Mouse (Mus musculus) olfactory bulb, adult 2 months (tissue): ENCODE results near the gene Gprc5b. TPM values are rescaled to one million over a fixed set of nuclear protein-coding genes. Genes with fewer than 3 reads are reported as not detected.
A peak's percentile ranks its signal among the peaks of the same experiment; 100 is the strongest.

Experiments
- H3K27ac ChIP-seq: fragments of 200-500 bp; 2 replicates; pipeline ENCODE4 v1.5.1; 2012; ENCODE audit warnings: low read depth, low read length; ENCODE audit not compliant: insufficient read depth
- H3K4me1 ChIP-seq: fragments of 200-500 bp; 2 replicates; pipeline ENCODE4 v1.6.1; 2012; ENCODE audit warnings: low read length; ENCODE audit not compliant: control insufficient read depth, insufficient read depth
- H3K4me3 ChIP-seq: fragments of 200-500 bp; 2 replicates; pipeline ENCODE4 v1.5.1; 2012; ENCODE audit warnings: mild to moderate bottlenecking, low read depth, low read length, moderate library complexity; ENCODE audit not compliant: insufficient read depth
- CTCF ChIP-seq: fragments of 200-500 bp; IDR thresholded peaks from 2 replicates; pipeline ENCODE4 v1.5.1; 2012; ENCODE audit warnings: low read depth, mild to moderate bottlenecking, low read length, moderate library complexity; ENCODE audit not compliant: insufficient read depth
- POLR2A ChIP-seq: fragments of 200-500 bp; IDR thresholded peaks from 2 replicates; pipeline ENCODE4 v1.6.1; 2012; ENCODE audit warnings: mild to moderate bottlenecking, low read depth, low read length, moderate library complexity; ENCODE audit not compliant: insufficient read depth
- WGBS: fragments of 180-500 bp; shearing (Covaris S2); methylation state at CpG from one replicate; pipeline ENCODE4 v1.1.7; 2018; 5-methylcytosine and 5-hydroxymethylcytosine counted together
- polyA plus RNA-seq: library from polyadenylated mRNA; stranded (reverse); fragments of >200 nt; gene quantifications from 2 replicates; pipeline ENCODE4 v1.2.4, GENCODE M21; 2012; ENCODE audit warnings: low replicate concordance; ENCODE audit not compliant: missing spikeins, insufficient read depth, insufficient read length

The Gprc5b gene
- polyA plus RNA-seq, 1 experiment: not detected

- 19% methylated on average over 16 of the region's 16 CpGs for whole genome bisulfite sequencing
- H3K27ac ChIP-seq: peak overlapping the region; percentile 83
Measured at GRCm38 (mm10) chr7:118929601-118930311, 65.3 kb downstream of the Gprc5b start.

GRCm38 (mm10) chr7:118928916-118929315 lies 66.1 kb downstream of the Gprc5b start:
- peaks cover 48% of the 10 kb centered on the region for H3K4me1 ChIP-seq

More at GRCm38 (mm10) chr7:118929601-118930311, 65.3 kb downstream of the Gprc5b start:
- TF ChIP-seq CTCF: no peak
- TF ChIP-seq POLR2A: no peak
- Histone ChIP-seq H3K4me3 (no peak overlapping the region), H3K4me1 (peaks cover 49% of the 10 kb centered on the region)

GRCm38 (mm10) chr7:118928316-118928715 lies 66.7 kb downstream of the Gprc5b start:
- H3K27ac ChIP-seq: peak overlapping the region; percentile 54

More at GRCm38 (mm10) chr7:118928916-118929315, 66.1 kb downstream of the Gprc5b start:
- H3K4me3 ChIP-seq: no peak overlapping the region
- TF ChIP-seq CTCF (no peak), POLR2A (no peak)
- H3K27ac ChIP-seq: peak overlapping the region; percentile 83
- WGBS: 48% methylated on average over 8 of the region's 8 CpGs

GRCm38 (mm10) chr7:118927279-118927678 lies 67.7 kb downstream of the Gprc5b start:
- TF ChIP-seq POLR2A (no peak), CTCF (no peak)
- H3K4me3 ChIP-seq: no peak overlapping the region
- no peak overlapping the region for H3K27ac ChIP-seq
- peaks cover 44% of the 10 kb centered on the region for H3K4me1 ChIP-seq
- 93% methylated on average over 2 of the region's 2 CpGs for WGBS

More at GRCm38 (mm10) chr7:118928316-118928715, 66.7 kb downstream of the Gprc5b start:
- Histone ChIP-seq H3K4me1 (peaks cover 45% of the 10 kb centered on the region), H3K4me3 (no peak overlapping the region)
- no peak for TF ChIP-seq CTCF
- TF ChIP-seq POLR2A: no peak
- WGBS: 86% methylated on average over 3 of the region's 3 CpGs

GRCm38 (mm10) chr7:118926516-118927260 lies 68.3 kb downstream of the Gprc5b start:
- Histone ChIP-seq H3K27ac (peak overlapping the region; percentile 74), H3K4me1 (peaks cover 43% of the 10 kb centered on the region), H3K4me3 (no peak overlapping the region)
- TF ChIP-seq POLR2A (no peak), CTCF (no peak)
- WGBS: 69% methylated on average over 6 of the region's 6 CpGs

GRCm38 (mm10) chr7:118925547-118925946 lies 69.5 kb downstream of the Gprc5b start:
- TF ChIP-seq CTCF (no peak), POLR2A (no peak)
- WGBS: 62% methylated on average over 3 of the region's 3 CpGs

GRCm38 (mm10) chr7:118922441-118923202 lies 72.4 kb downstream of the Gprc5b start:
- peak overlapping the region; percentile 81 for H3K27ac ChIP-seq

More at GRCm38 (mm10) chr7:118925547-118925946, 69.5 kb downstream of the Gprc5b start:
- Histone ChIP-seq H3K4me1 (peaks cover 38% of the 10 kb centered on the region), H3K4me3 (no peak overlapping the region), H3K27ac (peak overlapping the region; percentile 45; the same call in 1 of the 2 replicates)

More at GRCm38 (mm10) chr7:118922441-118923202, 72.4 kb downstream of the Gprc5b start:
- no peak overlapping the region for H3K4me3 ChIP-seq
- 39% methylated on average over 4 of the region's 4 CpGs for WGBS
- H3K4me1 ChIP-seq: peaks cover 16% of the 10 kb centered on the region
- TF ChIP-seq CTCF: no peak
- no peak for TF ChIP-seq POLR2A

Other genes with a start within 250 kb of the Gprc5b start
- gene Iqck, start 139.5 kb downstream of the Gprc5b start, polyA plus RNA-seq: not detected in 2 replicates
- gene Knop1, start 139.0 kb downstream of the Gprc5b start, polyA plus RNA-seq: not detected in 2 replicates
- not detected in 2 replicates for gene Gpr139, start 189.4 kb upstream of the Gprc5b start, polyA plus RNA-seq